Mouse (Mus musculus) ES-Bruce4 (cell line): ENCODE results near the gene Rhov.

Source experiments
- CTCF ChIP-seq: IDR thresholded peaks from one replicate; pipeline ENCODE4 v1.8.1; 2011; ENCODE audit warnings: low read depth, low read length
- EP300 ChIP-seq: IDR thresholded peaks from 2 replicates; pipeline ENCODE4 v1.6.1; 2011; ENCODE audit warnings: low read depth, low read length; ENCODE audit not compliant: insufficient read depth
- POLR2A ChIP-seq: IDR thresholded peaks from one replicate; pipeline ENCODE4 v1.8.1; 2011; ENCODE audit warnings: low read length; ENCODE audit not compliant: insufficient read depth

GRCm38 (mm10) chr2:119293776-119294390, 22.8 kb upstream of the Rhov start:
- TF ChIP-seq POLR2A (no peak), EP300 (no peak), CTCF (no peak)
